ENCODE assay signal across 16 mouse cellular contexts in the genomic region with DNA sequence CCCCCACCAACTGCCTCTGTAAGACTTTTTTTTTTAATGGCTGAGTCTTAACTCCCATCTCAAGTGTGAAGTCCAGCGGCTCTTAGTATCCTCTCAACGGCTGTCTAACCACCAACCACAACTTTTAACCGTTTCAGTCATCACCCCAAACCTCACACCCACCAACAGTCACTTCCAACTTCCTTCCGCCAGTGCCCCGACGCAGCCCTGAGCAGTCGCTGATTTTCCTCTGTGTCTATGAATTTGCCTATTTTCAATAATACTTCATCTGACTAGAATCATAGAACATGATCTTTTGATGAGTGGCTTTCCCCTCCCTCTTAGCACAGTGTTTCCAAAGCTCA. TPM values are rescaled to one million over a fixed set of nuclear protein-coding genes. Genes with fewer than 3 reads are reported as not detected.
DNase-seq lines count a peak whose midpoint lies in the region; ATAC-seq and TF ChIP-seq lines count a peak whose summit lies in the region.
"Had no signal": no experiment of that assay in that cellular context is flagged by ENCODE, and none has a peak within 500 bp of the region (broad histone marks: within the 10 kb centered on the region; RNA-seq: fewer than 3 reads in every experiment).

No protein-coding gene starts in this region.

- H3K4me3 ChIP-seq in thymus, adult 2 months (ENCODE audit: control insufficient read depth, insufficient read depth, low read length) = peak overlapping the region; percentile 31
- no peak overlapping the region for H3K4me3 ChIP-seq in limb, embryonic 10.5 days
- H3K4me3 ChIP-seq in hindbrain, embryonic 16.5 days (ENCODE audit: low read length) = no peak overlapping the region
- H3K4me3 ChIP-seq: embryonic facial prominence, embryonic 12.5 days; forebrain, embryonic 12.5 days; limb, embryonic 12.5 days had no signal

- H3K9me3 ChIP-seq in limb, embryonic 10.5 days (replicated peaks) = no peaks in the 10 kb centered on the region
- no peaks in the 10 kb centered on the region for H3K9me3 ChIP-seq in hindbrain, embryonic 16.5 days (ENCODE audit: control insufficient read depth, low read length)
- H3K9me3 ChIP-seq: embryonic facial prominence, embryonic 12.5 days; forebrain, embryonic 12.5 days; limb, embryonic 12.5 days had no signal

- H3K27me3 ChIP-seq in thymus, adult 2 months (ENCODE audit: control insufficient read depth, insufficient read depth, low read length) = no peaks in the 10 kb centered on the region
- no peaks in the 10 kb centered on the region for H3K27me3 ChIP-seq in limb, embryonic 10.5 days (ENCODE audit: low read depth, poor library complexity, severe bottlenecking)
- H3K27me3 ChIP-seq in hindbrain, embryonic 16.5 days (replicated peaks; ENCODE audit: control insufficient read depth, insufficient read depth, low read length) = no peaks in the 10 kb centered on the region
- H3K27me3 ChIP-seq: embryonic facial prominence, embryonic 12.5 days; limb, embryonic 12.5 days had no signal

- 5% methylated on average over 7 of the region's 7 CpGs for whole genome bisulfite sequencing in thymus, adult 2 months
- WGBS in limb, embryonic 10.5 days = 88% methylated on average over 7 of the region's 7 CpGs
- 88% methylated on average over 7 of the region's 7 CpGs for WGBS in hindbrain, embryonic 16.5 days

- no peak for TF ChIP-seq POLR2A in thymus, adult 2 months (IDR thresholded peaks at IDR 0.05; ENCODE audit: control insufficient read depth, extremely low read depth, insufficient read depth, low read length, poor library complexity)

- no peak overlapping the region for H3K4me2 ChIP-seq in hindbrain, embryonic 16.5 days (ENCODE audit: low read length)
- H3K4me2 ChIP-seq: embryonic facial prominence, embryonic 12.5 days; forebrain, embryonic 12.5 days; limb, embryonic 12.5 days had no signal

- peak overlapping the region; percentile 88 for H3K27ac ChIP-seq in thymus, adult 2 months (ENCODE audit: control insufficient read depth, insufficient read depth, low read length)
- H3K27ac ChIP-seq in limb, embryonic 10.5 days = no peak overlapping the region
- no peak overlapping the region for H3K27ac ChIP-seq in hindbrain, embryonic 16.5 days (ENCODE audit: low read depth, low read length)
- H3K27ac ChIP-seq: embryonic facial prominence, embryonic 12.5 days; forebrain, embryonic 12.5 days; limb, embryonic 12.5 days had no signal

- no peaks in the 10 kb centered on the region for H3K36me3 ChIP-seq in thymus, adult 2 months (ENCODE audit: control insufficient read depth, insufficient read depth, low read length)
- H3K36me3 ChIP-seq in limb, embryonic 10.5 days = peaks cover 12% of the 10 kb centered on the region; the same call in 1 of the 2 replicates
- no peaks in the 10 kb centered on the region for H3K36me3 ChIP-seq in hindbrain, embryonic 16.5 days (ENCODE audit: control insufficient read depth, insufficient read depth, low read length)
- H3K36me3 ChIP-seq: embryonic facial prominence, embryonic 12.5 days; forebrain, embryonic 12.5 days had no signal

- no peak for TF ChIP-seq CTCF in thymus, adult 2 months (IDR thresholded peaks at IDR 0.05; ENCODE audit: borderline replicate concordance, control insufficient read depth, extremely low read depth, insufficient read depth, low read length, poor library complexity)

- peak; percentile 51 for ATAC-seq in inflammation-experienced regulatory T-cells, adult 6 months
- peak; percentile 42 for ATAC-seq in megakaryocyte progenitor cell, adult 5-6 weeks (replicated peaks; ENCODE audit: poor library complexity)
- no peak for ATAC-seq in hindbrain, embryonic 16.5 days

- H3K9ac ChIP-seq in hindbrain, embryonic 16.5 days (ENCODE audit: low read depth, low read length) = no peak overlapping the region
- H3K9ac ChIP-seq: embryonic facial prominence, embryonic 12.5 days; forebrain, embryonic 12.5 days; limb, embryonic 12.5 days had no signal

- DNase-seq in thymus, adult 2 months = peak; percentile 57
- DNase-seq in thymus, postnatal 10 days (ENCODE audit: low spot score in 2 of 2) = no peak
- DNase-seq in layer of hippocampus, postnatal 10 days (ENCODE audit: low spot score in 2 of 2) = no peak
- DNase-seq in limb, embryonic 10.5 days (ENCODE audit: low spot score) = no peak
- DNase-seq in retina, postnatal 1 day = no peak
- DNase-seq: cerebellum, adult 18-20 months; gastrocnemius, postnatal 36 days; heart, postnatal 36 days; kidney, adult 18-20 months; spleen, adult 18-20 months had no signal

- peaks cover 63% of the 10 kb centered on the region for H3K4me1 ChIP-seq in thymus, adult 2 months (replicated peaks; ENCODE audit: control insufficient read depth, insufficient read depth, low read length)
- peaks cover 40% of the 10 kb centered on the region for H3K4me1 ChIP-seq in limb, embryonic 10.5 days
- H3K4me1 ChIP-seq in hindbrain, embryonic 16.5 days (ENCODE audit: control insufficient read depth, insufficient read depth, low read depth, low read length) = peaks cover 10% of the 10 kb centered on the region

RNA-seq across cellular contexts. Expression of a gene that starts 3.6 kb away (rescaled TPM):
- 781 and 799 TPM in 2 replicates for polyA plus RNA-seq in thymus, adult 2 months (2012; rRNA removed)
- 100 to 1,000 TPM in 1 of 3 experiments, 10 to 100 TPM in 2; 44.6 to 117 (median 64.8) TPM for polyA plus RNA-seq in inflammation-experienced regulatory T-cells, adult 6 months (2017; shearing (Covaris generic))
- 499 and 542 TPM in 2 replicates for total RNA-seq in megakaryocyte progenitor cell, adult 5-6 weeks (2015)
- 712 and 803 TPM in 2 replicates for total RNA-seq in megakaryocyte progenitor cell, adult 5-6 weeks (2017)
- total RNA-seq in layer of hippocampus, postnatal 10 days (2021) = 1 to 10 TPM; 5.4 to 6.5 TPM
- polyA plus RNA-seq in limb, embryonic 10.5 days (2016; fragmentation: Nextera tagmentation; extraction: Ambion mirVana) = 83.6 and 100 TPM in 2 replicates
- polyA plus RNA-seq in hindbrain, embryonic 16.5 days (2015; fragmentation: Nextera tagmentation; extraction: Ambion mirVana) = 9.5 and 13.8 TPM in 2 replicates

RNA-seq across cellular contexts. Expression of a gene that starts 47.1 kb away (rescaled TPM):
- polyA plus RNA-seq in thymus, adult 2 months (2012; rRNA removed) = 72.4 and 76.2 TPM in 2 replicates
- polyA plus RNA-seq in inflammation-experienced regulatory T-cells, adult 6 months (2017; shearing (Covaris generic)) = 10 to 100 TPM; 62.5 to 80.3 (median 72.6) TPM
- total RNA-seq in megakaryocyte progenitor cell, adult 5-6 weeks (2015) = 29.1 and 31.1 TPM in 2 replicates
- total RNA-seq in megakaryocyte progenitor cell, adult 5-6 weeks (2017) = 43.1 and 46.2 TPM in 2 replicates
- 10 to 100 TPM; 26.3 to 30.5 TPM for total RNA-seq in layer of hippocampus, postnatal 10 days (2021)
- 28.9 and 29.4 TPM in 2 replicates for polyA plus RNA-seq in limb, embryonic 10.5 days (2016; fragmentation: Nextera tagmentation; extraction: Ambion mirVana)
- polyA plus RNA-seq in hindbrain, embryonic 16.5 days (2015; fragmentation: Nextera tagmentation; extraction: Ambion mirVana) = 21.0 and 21.2 TPM in 2 replicates
